Mouse (Mus musculus): ENCODE results near the gene Fam166b. TPM values are rescaled to one million over a fixed set of nuclear protein-coding genes. Genes with fewer than 3 reads are reported as not detected.
A peak's percentile ranks its signal among the peaks of the same experiment; 100 is the strongest.

Gene Fam166b
- polyA plus RNA-seq, 1 experiment from 2014 or later: 0.28 TPM

DNA sequence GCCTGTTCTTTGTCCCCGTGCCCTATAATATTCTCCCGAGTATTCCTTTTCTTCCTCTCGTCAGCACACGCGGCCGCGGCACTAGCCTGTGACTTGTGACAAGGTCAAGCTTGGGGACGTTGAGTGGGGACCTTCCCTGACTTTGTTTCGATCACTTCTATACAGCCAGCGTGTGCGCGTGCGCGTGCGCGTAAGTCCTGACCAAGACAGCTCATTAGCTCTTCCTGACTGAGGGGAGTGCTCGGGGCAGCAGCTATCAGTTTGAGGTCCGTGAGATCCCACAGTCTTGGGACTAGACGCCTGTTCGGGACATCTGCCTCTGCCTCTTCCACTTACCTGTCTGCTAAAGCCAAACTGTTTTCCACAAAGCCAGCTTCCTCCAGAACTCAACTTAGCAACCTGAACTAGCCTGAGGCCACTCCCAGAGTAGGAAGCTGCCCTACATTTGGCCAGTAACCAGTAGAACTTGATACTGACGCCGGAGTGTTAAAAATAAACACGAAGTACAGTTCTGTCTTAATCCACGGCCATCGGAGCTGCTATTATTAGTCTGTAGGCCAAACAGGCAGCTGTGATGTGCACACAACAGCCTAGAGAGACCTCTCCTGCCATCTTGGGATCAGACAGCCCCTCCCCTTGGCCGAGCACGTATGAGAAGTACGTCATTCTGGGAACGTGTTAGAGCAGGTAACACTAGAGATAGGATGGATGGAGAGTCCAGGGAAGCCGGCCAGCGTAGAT lies 29.4 kb downstream of the Fam166b start:
- Histone ChIP-seq H3K27ac (replicated peaks) (no peak overlapping the region), H3K4me1 (peaks cover 24% of the 10 kb centered on the region), H3K36me3 (no peaks in the 10 kb centered on the region), H3K4me2 (replicated peaks) (no peak overlapping the region), H3K9me3 (no peaks in the 10 kb centered on the region), H3K27me3 (no peaks in the 10 kb centered on the region), H3K9ac (replicated peaks) (no peak overlapping the region), H3K4me3 (no peak overlapping the region)
- ATAC-seq (ENCODE audit: low FRiP score, low read depth): no peak
- WGBS: 89% methylated on average over 31 of the region's 31 CpGs

DNA sequence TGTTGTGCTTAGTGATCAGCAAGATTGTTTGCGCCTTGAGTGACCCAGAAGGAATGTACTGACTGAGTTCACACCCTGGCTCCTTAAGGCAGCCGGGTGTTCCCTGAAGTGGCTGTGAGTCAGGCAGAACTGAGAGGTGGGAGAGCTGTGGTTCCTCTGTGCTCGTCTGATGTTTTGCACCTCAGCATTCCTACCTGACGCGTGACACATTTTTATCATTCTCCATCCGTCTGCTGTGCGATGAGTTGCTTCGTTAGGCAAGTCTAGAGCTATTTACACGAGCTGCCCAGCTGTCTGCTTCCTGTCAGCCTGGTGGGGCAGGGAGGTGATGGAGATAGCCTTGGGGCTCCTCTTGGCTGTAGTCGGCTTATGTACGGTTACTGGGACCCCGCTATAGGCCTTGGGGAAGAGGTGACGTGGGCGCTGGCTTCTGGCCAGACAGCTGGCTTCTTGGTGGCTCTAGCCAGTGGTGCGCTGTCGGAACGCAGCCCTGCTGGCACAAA lies 30.1 kb downstream of the Fam166b start:
- Histone ChIP-seq H3K27me3 (no peaks in the 10 kb centered on the region), H3K9ac (replicated peaks) (no peak overlapping the region), H3K4me1 (peaks cover 24% of the 10 kb centered on the region), H3K4me3 (no peak overlapping the region), H3K36me3 (no peaks in the 10 kb centered on the region), H3K9me3 (no peaks in the 10 kb centered on the region), H3K4me2 (replicated peaks) (no peak overlapping the region), H3K27ac (replicated peaks) (peak overlapping the region; percentile 42; the same call in 1 of the 2 replicates)
- ATAC-seq (ENCODE audit: low FRiP score, low read depth): no peak
- WGBS: 70% methylated on average over 17 of the region's 17 CpGs

DNA sequence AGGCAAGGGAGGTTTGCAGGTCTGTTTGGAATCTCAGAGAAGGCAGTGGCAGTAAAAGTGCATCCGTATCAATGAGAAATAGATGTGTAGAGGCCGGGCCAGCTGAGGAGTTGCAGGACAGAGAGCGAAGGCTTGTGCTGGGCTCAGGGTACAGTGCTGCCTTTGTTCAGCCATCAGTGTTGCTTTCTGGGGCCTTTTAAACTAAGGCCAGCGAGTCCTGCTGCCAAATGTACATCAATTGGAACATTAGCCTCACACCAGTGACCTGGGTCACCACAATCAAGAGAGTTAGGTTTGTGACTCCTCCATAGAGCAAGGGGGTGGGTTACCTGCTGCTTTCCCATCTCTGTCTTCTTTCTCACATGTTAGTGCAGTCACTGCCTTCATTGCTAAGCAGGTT lies 30.9 kb downstream of the Fam166b start:
- H3K36me3 ChIP-seq: no peaks in the 10 kb centered on the region
- H3K27ac ChIP-seq (replicated peaks): no peak overlapping the region
- H3K27me3 ChIP-seq: no peaks in the 10 kb centered on the region
- H3K9ac ChIP-seq (replicated peaks): no peak overlapping the region
- H3K9me3 ChIP-seq: no peaks in the 10 kb centered on the region
- 73% methylated on average over 4 of the region's 4 CpGs for WGBS
- H3K4me2 ChIP-seq (replicated peaks): no peak overlapping the region
- ATAC-seq (ENCODE audit: low FRiP score, low read depth): no peak
- H3K4me3 ChIP-seq: no peak overlapping the region
- peaks cover 24% of the 10 kb centered on the region for H3K4me1 ChIP-seq

DNA sequence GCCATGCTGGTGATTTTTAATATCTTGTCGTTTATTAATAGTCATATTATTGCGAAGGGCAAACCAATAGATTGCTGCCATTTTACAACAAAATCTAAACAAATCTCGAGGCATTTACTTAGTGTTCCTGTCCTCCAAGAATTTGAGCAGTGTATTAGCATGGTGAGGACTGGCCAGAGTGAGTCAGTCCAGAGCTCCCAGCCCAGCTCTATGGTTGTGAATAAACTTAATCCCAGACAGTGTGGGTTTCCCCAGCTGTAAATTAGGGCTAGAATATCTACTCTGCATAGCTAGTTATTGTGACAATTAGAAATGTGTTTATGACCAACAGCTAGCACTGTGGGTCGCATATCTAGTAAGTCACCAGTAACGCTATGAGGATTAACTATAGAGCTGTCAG lies 32.6 kb downstream of the Fam166b start:
- no peak for ATAC-seq (ENCODE audit: low FRiP score, low read depth)
- Histone ChIP-seq H3K27ac (replicated peaks) (no peak overlapping the region), H3K9me3 (no peaks in the 10 kb centered on the region), H3K36me3 (no peaks in the 10 kb centered on the region), H3K27me3 (no peaks in the 10 kb centered on the region), H3K4me1 (peaks cover 22% of the 10 kb centered on the region), H3K9ac (replicated peaks) (no peak overlapping the region), H3K4me3 (no peak overlapping the region), H3K4me2 (replicated peaks) (no peak overlapping the region)
- 86% methylated on average over 5 of the region's 5 CpGs for WGBS

GRCm38 (mm10) chr4:43395836-43396235 lies 33.1 kb downstream of the Fam166b start:
- H3K27me3 ChIP-seq: no peaks in the 10 kb centered on the region

GRCm38 (mm10) chr4:43395147-43395546 lies 33.8 kb downstream of the Fam166b start:
- H3K4me3 ChIP-seq: no peak overlapping the region
- H3K4me2 ChIP-seq (replicated peaks): no peak overlapping the region
- no peaks in the 10 kb centered on the region for H3K9me3 ChIP-seq
- no peaks in the 10 kb centered on the region for H3K36me3 ChIP-seq
- ATAC-seq (ENCODE audit: low FRiP score, low read depth): no peak
- H3K4me1 ChIP-seq: peaks cover 14% of the 10 kb centered on the region
- WGBS: 94% methylated on average over 5 of the region's 5 CpGs
- no peak overlapping the region for H3K9ac ChIP-seq (replicated peaks)
- H3K27ac ChIP-seq (replicated peaks): no peak overlapping the region
- no peaks in the 10 kb centered on the region for H3K27me3 ChIP-seq

More at GRCm38 (mm10) chr4:43395836-43396235, 33.1 kb downstream of the Fam166b start:
- peaks cover 17% of the 10 kb centered on the region for H3K4me1 ChIP-seq
- H3K36me3 ChIP-seq: no peaks in the 10 kb centered on the region
- H3K27ac ChIP-seq (replicated peaks): no peak overlapping the region
- no peak overlapping the region for H3K4me3 ChIP-seq
- no peak for ATAC-seq (ENCODE audit: low FRiP score, low read depth)
- H3K9ac ChIP-seq (replicated peaks): no peak overlapping the region
- 81% methylated on average over 9 of the region's 9 CpGs for WGBS
- H3K4me2 ChIP-seq (replicated peaks): no peak overlapping the region
- no peaks in the 10 kb centered on the region for H3K9me3 ChIP-seq

GRCm38 (mm10) chr4:43394345-43394891 lies 34.5 kb downstream of the Fam166b start:
- Histone ChIP-seq H3K4me2 (replicated peaks) (no peak overlapping the region), H3K27me3 (no peaks in the 10 kb centered on the region), H3K9ac (replicated peaks) (no peak overlapping the region), H3K4me3 (no peak overlapping the region), H3K4me1 (peaks cover 14% of the 10 kb centered on the region), H3K36me3 (no peaks in the 10 kb centered on the region), H3K27ac (replicated peaks) (no peak overlapping the region), H3K9me3 (no peaks in the 10 kb centered on the region)
- no peak for ATAC-seq (ENCODE audit: low FRiP score, low read depth)
- WGBS: 75% methylated on average over 15 of the region's 15 CpGs

DNA sequence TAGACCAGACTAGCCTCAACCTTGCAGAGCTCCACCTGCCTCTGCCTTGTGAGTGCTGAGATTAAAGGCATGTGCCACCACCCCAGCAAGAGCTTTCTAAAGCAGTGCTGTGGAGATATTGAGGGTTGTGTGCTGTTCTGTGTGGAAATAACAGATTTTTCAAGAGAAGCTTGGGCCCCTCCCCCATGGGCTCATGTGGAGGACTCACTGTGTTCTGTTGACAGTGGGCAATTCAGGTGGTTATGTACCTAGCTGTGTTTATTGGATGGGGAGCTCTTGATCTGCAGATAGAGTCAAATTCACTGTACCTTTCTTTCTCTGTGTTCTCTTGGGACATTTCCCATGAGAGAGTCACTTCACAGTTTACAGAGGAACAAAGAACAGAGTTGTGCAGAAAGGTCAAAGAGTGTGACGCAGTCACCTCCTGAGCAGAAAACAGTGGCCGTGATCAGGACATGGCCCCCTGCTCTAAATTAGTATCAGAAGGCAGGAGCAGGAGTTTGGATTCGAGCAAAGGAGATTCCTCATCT lies 37.3 kb downstream of the Fam166b start:
- H3K27me3 ChIP-seq: no peaks in the 10 kb centered on the region
- H3K27ac ChIP-seq (replicated peaks): no peak overlapping the region
- H3K4me3 ChIP-seq: no peak overlapping the region
- H3K4me2 ChIP-seq (replicated peaks): no peak overlapping the region
- WGBS: 70% methylated on average over 3 of the region's 3 CpGs
- no peak overlapping the region for H3K9ac ChIP-seq (replicated peaks)
- no peaks in the 10 kb centered on the region for H3K36me3 ChIP-seq
- no peak for ATAC-seq (ENCODE audit: low FRiP score, low read depth)
- no peaks in the 10 kb centered on the region for H3K9me3 ChIP-seq
- no peaks in the 10 kb centered on the region for H3K4me1 ChIP-seq

GRCm38 (mm10) chr4:43389845-43390440 lies 39.0 kb downstream of the Fam166b start:
- WGBS: 69% methylated on average over 9 of the region's 9 CpGs
- no peak for ATAC-seq (ENCODE audit: low FRiP score, low read depth)
- no peak overlapping the region for H3K27ac ChIP-seq (replicated peaks)
- no peak overlapping the region for H3K4me2 ChIP-seq (replicated peaks)
- no peak overlapping the region for H3K9ac ChIP-seq (replicated peaks)
- no peaks in the 10 kb centered on the region for H3K4me1 ChIP-seq
- H3K27me3 ChIP-seq: no peaks in the 10 kb centered on the region
- H3K4me3 ChIP-seq: no peak overlapping the region
- no peaks in the 10 kb centered on the region for H3K9me3 ChIP-seq
- no peaks in the 10 kb centered on the region for H3K36me3 ChIP-seq

DNA sequence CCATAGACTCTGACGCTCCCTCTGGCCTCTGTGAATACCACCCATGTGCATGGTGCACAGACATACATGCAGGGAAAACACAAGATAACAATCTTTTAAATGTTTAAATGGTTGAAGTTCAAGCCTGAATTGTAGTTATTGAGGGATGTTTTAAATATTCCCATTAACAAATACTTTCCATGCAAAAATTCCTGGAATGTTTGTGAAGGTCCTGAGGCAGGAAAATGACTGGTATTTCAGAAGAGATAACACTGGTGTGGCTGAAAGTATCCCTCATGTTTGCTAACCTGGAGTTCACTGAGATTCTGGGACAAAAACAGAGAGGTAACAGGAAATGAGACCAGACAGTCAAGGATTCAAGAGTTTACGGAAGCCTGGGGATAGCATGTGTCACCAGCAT lies 39.5 kb downstream of the Fam166b start:
- 93% methylated on average over 2 of the region's 2 CpGs for WGBS

DNA sequence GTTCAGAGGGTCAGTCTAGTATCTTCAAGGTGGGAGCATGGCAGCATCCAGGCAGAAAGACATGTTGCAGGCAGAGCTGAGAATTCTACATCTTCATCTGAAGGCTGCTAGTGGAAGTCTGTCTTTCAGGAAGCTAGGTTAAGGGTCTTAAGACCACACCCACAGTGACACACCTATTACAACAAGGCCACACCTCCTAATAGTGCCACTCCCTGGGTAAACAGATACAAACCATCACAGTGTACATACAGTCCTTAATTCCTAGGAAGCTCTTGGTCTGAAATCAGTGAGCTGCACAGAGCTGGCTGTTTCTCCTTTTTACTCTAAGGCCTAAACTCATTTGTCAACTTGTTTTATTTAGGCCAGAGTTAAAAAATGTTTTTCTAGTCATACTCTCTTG lies 42.0 kb downstream of the Fam166b start:
- no peak overlapping the region for H3K27ac ChIP-seq (replicated peaks)
- no peak overlapping the region for H3K9ac ChIP-seq (replicated peaks)
- no peak overlapping the region for H3K4me2 ChIP-seq (replicated peaks)
- H3K4me1 ChIP-seq: peaks cover 11% of the 10 kb centered on the region
- H3K27me3 ChIP-seq: no peaks in the 10 kb centered on the region
- no peaks in the 10 kb centered on the region for H3K36me3 ChIP-seq
- ATAC-seq (ENCODE audit: low FRiP score, low read depth): no peak
- H3K4me3 ChIP-seq: no peak overlapping the region
- no peaks in the 10 kb centered on the region for H3K9me3 ChIP-seq

More for the DNA sequence above, 39.5 kb downstream of the Fam166b start:
- Histone ChIP-seq H3K36me3 (no peaks in the 10 kb centered on the region), H3K4me2 (replicated peaks) (no peak overlapping the region), H3K9ac (replicated peaks) (no peak overlapping the region), H3K27me3 (no peaks in the 10 kb centered on the region), H3K4me3 (no peak overlapping the region), H3K27ac (replicated peaks) (no peak overlapping the region), H3K4me1 (no peaks in the 10 kb centered on the region), H3K9me3 (no peaks in the 10 kb centered on the region)
- no peak for ATAC-seq (ENCODE audit: low FRiP score, low read depth)

GRCm38 (mm10) chr4:43384541-43384940 lies 44.4 kb downstream of the Fam166b start:
- no peak for ATAC-seq (ENCODE audit: low FRiP score, low read depth)
- no peaks in the 10 kb centered on the region for H3K9me3 ChIP-seq
- no peaks in the 10 kb centered on the region for H3K36me3 ChIP-seq
- no peak overlapping the region for H3K27ac ChIP-seq (replicated peaks)
- H3K4me2 ChIP-seq (replicated peaks): no peak overlapping the region
- no peak overlapping the region for H3K4me3 ChIP-seq
- H3K4me1 ChIP-seq: peaks cover 17% of the 10 kb centered on the region
- peaks cover 11% of the 10 kb centered on the region for H3K27me3 ChIP-seq
- 94% methylated on average over 3 of the region's 3 CpGs for WGBS
- H3K9ac ChIP-seq (replicated peaks): no peak overlapping the region

Measured in midbrain, embryonic 12.5 days (tissue).